Mouse (Mus musculus): ENCODE data around the gene Smyd5.

- no peak for TF ChIP-seq POLR2A (IDR thresholded peaks at IDR 0.05; ENCODE audit: insufficient read depth, low read length)
- no peak for TF ChIP-seq CTCF (IDR thresholded peaks at IDR 0.05; ENCODE audit: low read depth, low read length)
- TF ChIP-seq EP300 (IDR thresholded peaks at IDR 0.05; ENCODE audit: insufficient read depth, low read depth, low read length), result no peak
These were observed 43.8 kb downstream of the Smyd5 start for GRCm38 (mm10) chr6:85475581-85475980.
